Mouse (Mus musculus) large intestine, adult 2 months (tissue): ENCODE data around the gene Cenpu. TPM values are rescaled to one million over a fixed set of nuclear protein-coding genes. Genes with fewer than 3 reads are reported as not detected.

ENCODE experiments used
- DNase-seq: peaks from one replicate; pipeline ENCODE4 v3.0.0-alpha.2; 2012; ENCODE audit warnings: low read depth, low spot score
- WGBS: fragments of 180-500 bp; shearing (Covaris S2); methylation state at CpG from one replicate; pipeline ENCODE4 v1.1.7; 2018; 5-methylcytosine and 5-hydroxymethylcytosine counted together
- polyA plus RNA-seq: library from polyadenylated mRNA; depleted of rRNA; stranded (reverse); fragments of >200 nt; gene quantifications from 2 replicates; pipeline ENCODE4 v1.2.3, GENCODE M21; 2012; rRNA removed

The Cenpu gene
- polyA plus RNA-seq, 1 experiment, result 2.4 TPM

GRCm38 (mm10) chr8:46625166-46625565, 73.3 kb downstream of the Cenpu start:
- WGBS, result 48% methylated on average over 1 of the region's 1 CpGs
- DNase-seq, result no peak

GRCm38 (mm10) chr8:46626642-46627041, 74.8 kb downstream of the Cenpu start:
- no peak for DNase-seq
- WGBS, result 94% methylated on average over 5 of the region's 5 CpGs

DNA sequence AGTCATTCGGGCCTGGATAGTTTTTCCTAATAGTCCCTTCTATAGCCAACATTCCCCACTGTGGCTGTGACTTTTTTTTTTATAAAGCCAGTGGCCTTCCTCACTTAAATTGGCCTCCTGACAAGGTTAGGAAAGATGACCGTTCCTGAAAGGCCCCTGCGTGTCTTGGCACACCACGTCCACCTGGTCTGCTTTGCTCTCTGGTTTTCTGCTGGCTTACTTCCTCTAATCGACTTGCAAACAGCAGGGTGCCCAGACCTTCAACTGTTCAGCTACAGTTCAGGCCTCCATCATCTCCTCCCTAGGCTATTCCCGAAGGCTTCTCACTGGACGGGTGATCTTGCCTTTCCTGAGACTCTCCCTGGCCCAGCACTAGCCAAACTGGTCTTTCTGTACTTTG, 76.1 kb downstream of the Cenpu start:
- no peak for DNase-seq
- WGBS, result 77% methylated on average over 7 of the region's 7 CpGs

GRCm38 (mm10) chr8:46628645-46629044, 76.8 kb downstream of the Cenpu start:
- DNase-seq, result no peak
- 79% methylated on average over 1 of the region's 1 CpGs for WGBS

Other genes starting within 250 kb of the Cenpu start
- gene Acsl1, start 81.0 kb upstream of the Cenpu start, polyA plus RNA-seq, result 9.7 and 16.7 TPM in 2 replicates
- 1.4 and 1.9 TPM in 2 replicates for gene Primpol, start 65.2 kb downstream of the Cenpu start, polyA plus RNA-seq
- 8.6 and 17.2 TPM in 2 replicates for gene Casp3, start 65.3 kb downstream of the Cenpu start, polyA plus RNA-seq
- gene Irf2, start 187.7 kb downstream of the Cenpu start, polyA plus RNA-seq, result 13.2 and 20.7 TPM in 2 replicates